Mouse (Mus musculus) stomach, postnatal 0 days (tissue): ENCODE results near the gene Fcho2.

ENCODE experiments used
- CTCF ChIP-seq: IDR thresholded peaks from 2 replicates; pipeline ENCODE4 v1.5.1; 2016; ENCODE audit warnings: antibody characterized with exemption, low read depth, mild to moderate bottlenecking, moderate library complexity
- EP300 ChIP-seq: optimal IDR thresholded peaks from 2 replicates; pipeline ENCODE3; 2016; ENCODE audit warnings: antibody characterized with exemption

GRCm38 (mm10) chr13:98813596-98814274 is 1.5 kb downstream of the Fcho2 start:
- TF ChIP-seq EP300 = no peak
- no peak for TF ChIP-seq CTCF
